Mouse (Mus musculus): ENCODE data around the gene Snx11.

DNA sequence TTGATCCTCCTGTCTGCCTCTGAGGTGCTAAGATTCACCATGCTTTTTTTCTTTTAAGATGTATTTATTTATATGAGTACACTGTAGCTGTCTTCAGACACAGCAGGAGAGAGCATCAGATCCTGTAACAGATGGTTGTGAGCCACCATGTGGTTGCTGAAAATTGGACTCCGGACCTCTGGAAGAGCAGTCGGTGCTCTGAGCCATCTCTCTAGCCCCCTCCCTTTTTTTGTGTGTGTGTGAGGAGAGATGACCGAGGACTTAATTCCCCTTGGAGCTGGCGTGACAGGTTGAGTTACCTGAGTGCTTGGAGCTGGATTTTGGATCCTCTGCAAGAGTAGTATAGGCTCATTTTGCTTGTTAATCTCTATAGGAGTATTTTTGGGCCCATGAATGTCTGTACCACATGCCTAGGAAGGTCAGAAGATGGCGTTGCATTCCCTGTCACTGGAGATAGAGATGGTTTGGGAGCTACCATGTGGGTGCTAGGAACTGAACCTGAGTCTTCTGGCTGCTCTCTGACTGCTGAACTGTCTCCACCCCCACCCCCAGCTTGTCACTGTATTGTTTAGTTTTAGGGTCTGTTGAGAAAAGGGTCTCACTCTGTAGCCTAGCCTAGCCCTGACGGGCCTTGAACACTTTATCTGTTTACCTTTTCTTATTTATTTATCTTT is 32.3 kb upstream of the Snx11 start:
- TF ChIP-seq POLR2A (IDR thresholded peaks at IDR 0.05; ENCODE audit: borderline replicate concordance, extremely low read depth, insufficient read depth, insufficient read length, poor library complexity, severe bottlenecking), result no peak
- TF ChIP-seq CTCF (IDR thresholded peaks at IDR 0.05; ENCODE audit: borderline replicate concordance, extremely low read depth, insufficient read depth, insufficient read length), result no peak
